ENCODE assay signal across 26 mouse cellular contexts in the genomic region with DNA sequence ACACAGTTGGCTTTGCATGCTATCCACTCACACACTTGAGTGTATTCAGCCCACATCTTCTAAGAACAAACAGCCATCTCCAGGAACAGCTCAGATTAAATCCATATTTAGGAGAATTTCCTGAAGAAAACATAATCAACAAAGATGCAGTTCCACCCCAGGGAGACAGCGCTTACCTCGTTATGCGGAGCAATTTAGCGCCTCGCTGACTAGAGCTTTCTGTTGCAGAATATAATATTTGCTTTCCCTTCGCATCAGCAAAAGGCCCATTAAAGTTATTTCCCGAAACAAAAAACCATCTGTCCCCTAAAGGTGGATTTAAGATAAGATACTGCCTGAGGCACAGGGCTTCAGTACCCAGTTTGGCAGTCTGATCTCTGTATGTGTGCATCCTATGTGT.
DNase-seq lines count a peak whose midpoint lies in the region; ATAC-seq and TF ChIP-seq lines count a peak whose summit lies in the region.
"Had no signal": no experiment of that assay in that cellular context is flagged by ENCODE, and none has a peak within 500 bp of the region (broad histone marks: within the 10 kb centered on the region; RNA-seq: fewer than 3 reads in every experiment).

No protein-coding gene starts in this region.

- no peaks in the 10 kb centered on the region for H3K9me3 ChIP-seq in forebrain, embryonic 14.5 days (replicated peaks; ENCODE audit: control insufficient read depth, low read length)
- H3K9me3 ChIP-seq in forebrain, embryonic 11.5 days (ENCODE audit: control insufficient read depth, low read length), result no peaks in the 10 kb centered on the region
- H3K9me3 ChIP-seq in midbrain, embryonic 14.5 days (ENCODE audit: control insufficient read depth, low read length), result no peaks in the 10 kb centered on the region
- H3K9me3 ChIP-seq: G1E; limb, embryonic 15.5 days; liver, embryonic 15.5 days had no signal

- no peaks in the 10 kb centered on the region for H3K36me3 ChIP-seq in forebrain, embryonic 14.5 days (ENCODE audit: control insufficient read depth, insufficient read depth, low read length)
- no peaks in the 10 kb centered on the region for H3K36me3 ChIP-seq in forebrain, embryonic 11.5 days (ENCODE audit: control insufficient read depth, insufficient read depth, low read length)
- no peaks in the 10 kb centered on the region for H3K36me3 ChIP-seq in midbrain, embryonic 14.5 days (ENCODE audit: control insufficient read depth, insufficient read depth, low read length)
- H3K36me3 ChIP-seq: G1E; limb, embryonic 15.5 days; liver, embryonic 15.5 days had no signal

- H3K4me3 ChIP-seq in forebrain, embryonic 14.5 days (ENCODE audit: low read depth, low read length), result no peak overlapping the region
- no peak overlapping the region for H3K4me3 ChIP-seq in forebrain, embryonic 11.5 days (ENCODE audit: low read depth, low read length)
- no peak overlapping the region for H3K4me3 ChIP-seq in left cerebral cortex, adult 2 months
- no peak overlapping the region for H3K4me3 ChIP-seq in midbrain, embryonic 14.5 days (replicated peaks; ENCODE audit: low read depth, low read length)
- H3K4me3 ChIP-seq: gastrocnemius, adult 2 months; layer of hippocampus, adult 2 months; limb, embryonic 15.5 days; liver, embryonic 15.5 days had no signal

- no peak; the same call in 1 of the 2 replicates for TF ChIP-seq CTCF in left cerebral cortex, adult 2 months (IDR thresholded peaks at IDR 0.05)

- no peak for ATAC-seq in forebrain, embryonic 14.5 days
- ATAC-seq in forebrain, embryonic 11.5 days (replicated peaks; ENCODE audit: low FRiP score), result no peak
- ATAC-seq in midbrain, embryonic 14.5 days (ENCODE audit: low FRiP score, low TSS enrichment), result no peak
- no peak for ATAC-seq in megakaryocyte-erythroid progenitor cell, adult 5-6 weeks (replicated peaks; ENCODE audit: low FRiP score, low TSS enrichment, poor library complexity, severe bottlenecking)
- ATAC-seq: inflammation-experienced regulatory T-cells, adult 6 months; lung, postnatal 0 days had no signal

- DNase-seq in forebrain, embryonic 14.5 days (ENCODE audit: low spot score), result peak; percentile 13
- no peak for DNase-seq in forebrain, embryonic 11.5 days (ENCODE audit: low spot score)
- no peak for DNase-seq in left cerebral cortex, adult 2 months (ENCODE audit: extremely low spot score in 1 of 2, low spot score in 2 of 2)
- DNase-seq in left cerebral cortex, postnatal 4 days, result no peak
- DNase-seq in midbrain, embryonic 14.5 days, result peak; percentile 71
- DNase-seq in testis, postnatal 14 days (ENCODE audit: low spot score), result no peak
- DNase-seq: adrenal gland, postnatal 25 days; cerebellum, adult 18-20 months; cerebellum, postnatal 25 days; embryo, embryonic 11 days; gastrocnemius, adult 2 months; heart, postnatal 10 days; kidney, adult 8-10 months; kidney, postnatal 14 days; layer of hippocampus, postnatal 36 days; retina, postnatal 1 day; right cerebral cortex, postnatal 4 days; thymus, postnatal 14 days had no signal

- intact Hi-C loops in left cerebral cortex, adult 2 months (cut with DNase I), result loop anchor here (2.0 to 5.0 kb wide), 2 partner anchors 181 to 394 kb away; no protein-coding TSS in a partner anchor
- intact Hi-C loops in left cerebral cortex, postnatal 4 days (cut with DNase I), result loop anchor here (10.0 kb wide), 1 partner anchor 177 kb away; no protein-coding TSS in a partner anchor

- H3K9ac ChIP-seq in forebrain, embryonic 14.5 days (ENCODE audit: low read length), result no peak overlapping the region
- no peak overlapping the region for H3K9ac ChIP-seq in forebrain, embryonic 11.5 days (ENCODE audit: low read length)
- 0 out of 2 replicates have a peak overlapping the region, but pooled peaks have one; percentile 7 for H3K9ac ChIP-seq in midbrain, embryonic 14.5 days (replicated peaks; ENCODE audit: low read length)
- H3K9ac ChIP-seq: limb, embryonic 15.5 days; liver, embryonic 15.5 days had no signal

- 57% methylated on average over 7 of the region's 7 CpGs for WGBS in forebrain, embryonic 14.5 days
- WGBS in forebrain, embryonic 11.5 days, result 79% methylated on average over 7 of the region's 7 CpGs
- 50% methylated on average over 7 of the region's 7 CpGs for WGBS in midbrain, embryonic 14.5 days

- no peaks in the 10 kb centered on the region for H3K27me3 ChIP-seq in forebrain, embryonic 14.5 days (replicated peaks; ENCODE audit: control insufficient read depth, insufficient read depth, low read length)
- H3K27me3 ChIP-seq in forebrain, embryonic 11.5 days (ENCODE audit: control insufficient read depth, insufficient read depth, low read length), result no peaks in the 10 kb centered on the region
- no peaks in the 10 kb centered on the region for H3K27me3 ChIP-seq in midbrain, embryonic 14.5 days (ENCODE audit: control insufficient read depth, insufficient read depth, low read length)
- H3K27me3 ChIP-seq: limb, embryonic 15.5 days; liver, embryonic 15.5 days had no signal

- H3K27ac ChIP-seq in forebrain, embryonic 14.5 days (ENCODE audit: low read depth, low read length), result no peak overlapping the region
- no peak overlapping the region for H3K27ac ChIP-seq in forebrain, embryonic 11.5 days (ENCODE audit: low read depth, low read length)
- 0 out of 2 replicates have a peak overlapping the region, but pooled peaks have one; percentile 8 for H3K27ac ChIP-seq in left cerebral cortex, adult 2 months
- peak overlapping the region; percentile 70 for H3K27ac ChIP-seq in midbrain, embryonic 14.5 days (replicated peaks; ENCODE audit: low read depth, low read length)
- H3K27ac ChIP-seq: gastrocnemius, adult 2 months; layer of hippocampus, adult 2 months; limb, embryonic 15.5 days; liver, embryonic 15.5 days had no signal

- H3K4me2 ChIP-seq in forebrain, embryonic 14.5 days (ENCODE audit: low read length), result no peak overlapping the region
- H3K4me2 ChIP-seq in forebrain, embryonic 11.5 days (ENCODE audit: low read depth, low read length, severe bottlenecking), result no peak overlapping the region
- H3K4me2 ChIP-seq in midbrain, embryonic 14.5 days (ENCODE audit: low read length), result no peak overlapping the region
- H3K4me2 ChIP-seq: heart, embryonic 11.5 days; limb, embryonic 15.5 days; liver, embryonic 15.5 days had no signal

- no peaks in the 10 kb centered on the region for H3K4me1 ChIP-seq in forebrain, embryonic 14.5 days (ENCODE audit: control insufficient read depth, insufficient read depth, low read length)
- no peaks in the 10 kb centered on the region for H3K4me1 ChIP-seq in forebrain, embryonic 11.5 days (replicated peaks; ENCODE audit: control insufficient read depth, insufficient read depth, low read length)
- peaks cover 12% of the 10 kb centered on the region; the same call in 1 of the 2 replicates for H3K4me1 ChIP-seq in midbrain, embryonic 14.5 days (ENCODE audit: control insufficient read depth, insufficient read depth, low read length)
- H3K4me1 ChIP-seq: limb, embryonic 15.5 days had no signal

Comparison
In these comparisons a context has a peak if more than half of its experiments do, and no peak if none do; other contexts are left out.
1. DNase-seq: peak in forebrain, embryonic 14.5 days (single experiment) and midbrain, embryonic 14.5 days (single experiment); none in forebrain, embryonic 11.5 days (single experiment), left cerebral cortex, adult 2 months (0 of 2), left cerebral cortex, postnatal 4 days (single experiment) and testis, postnatal 14 days (single experiment).
2. H3K27ac ChIP-seq: peak in left cerebral cortex, adult 2 months (single experiment) and midbrain, embryonic 14.5 days (single experiment); none in forebrain, embryonic 14.5 days (single experiment) and forebrain, embryonic 11.5 days (single experiment).